Mouse (Mus musculus): ENCODE results near the gene Fam219b. TPM values are rescaled to one million over a fixed set of nuclear protein-coding genes. Genes with fewer than 3 reads are reported as not detected.

Fam219b gene
- total RNA-seq, 2 experiments from 2014 or later: 5.0 to 5.9 TPM

- intact Hi-C loops (cut with DNase I): no loop called here
- no peak for DNase-seq
These were observed 22.9 kb downstream of the Fam219b start for GRCm38 (mm10) chr9:57560263-57560662.

- intact Hi-C loops (cut with DNase I): no loop called here
- DNase-seq: peak; percentile 92 to 94
These were observed 23.8 kb downstream of the Fam219b start, which contains the start of gene Scamp2 for GRCm38 (mm10) chr9:57560861-57561710. Scamp2 (plus strand) TSS chr9:57560943.

- intact Hi-C loops (cut with DNase I): no loop called here
- DNase-seq: no peak
These were observed 24.4 kb downstream of the Fam219b start for GRCm38 (mm10) chr9:57561711-57562099.

- intact Hi-C loops (cut with DNase I): no loop called here
- DNase-seq: peak; percentile 62 to 77
These were observed 25.6 kb downstream of the Fam219b start for GRCm38 (mm10) chr9:57562896-57563372.

GRCm38 (mm10) chr9:57564609-57565008 lies 27.3 kb downstream of the Fam219b start:
- intact Hi-C loops (cut with DNase I): no loop called here
- no peak for DNase-seq

GRCm38 (mm10) chr9:57565741-57566221 lies 28.5 kb downstream of the Fam219b start:
- intact Hi-C loops (cut with DNase I): no loop called here
- peak; percentile 46 to 66 for DNase-seq

GRCm38 (mm10) chr9:57566846-57567245 lies 29.5 kb downstream of the Fam219b start:
- intact Hi-C loops (cut with DNase I): no loop called here
- DNase-seq: no peak

- intact Hi-C loops (cut with DNase I): no loop called here
- no peak for DNase-seq
These were observed 31.2 kb downstream of the Fam219b start for GRCm38 (mm10) chr9:57568500-57568899.

GRCm38 (mm10) chr9:57574397-57574796 lies 37.1 kb downstream of the Fam219b start:
- intact Hi-C loops (cut with DNase I): no loop called here
- no peak for DNase-seq

- no peak for DNase-seq
- intact Hi-C loops (cut with DNase I): no loop called here
These were observed 38.2 kb downstream of the Fam219b start for GRCm38 (mm10) chr9:57575577-57575976.

GRCm38 (mm10) chr9:57577144-57577849 lies 40.0 kb downstream of the Fam219b start:
- no peak for DNase-seq
- intact Hi-C loops (cut with DNase I): no loop called here

GRCm38 (mm10) chr9:57584991-57585390 lies 47.7 kb downstream of the Fam219b start:
- DNase-seq: no peak
- intact Hi-C loops (cut with DNase I): loop anchor here (5.0 kb wide), 1 partner anchor 33 kb away; the partner anchor contains the start of gene Mpi

- intact Hi-C loops (cut with DNase I): loop anchor here (5.0 kb wide), 2 partner anchors 37 to 63 kb away; partner anchors contain the start of genes Csk and Mpi
- DNase-seq: peak; percentile 82 to 83
These were observed 52.1 kb downstream of the Fam219b start, which contains the start of gene Ulk3 for GRCm38 (mm10) chr9:57589224-57590126. Ulk3 (plus strand) TSS chr9:57589452.

- intact Hi-C loops (cut with DNase I): loop anchor here (5.0 kb wide), 1 partner anchor 62 kb away; the partner anchor contains the start of gene Csk
These were observed 53.4 kb downstream of the Fam219b start for GRCm38 (mm10) chr9:57590726-57591125.

More at GRCm38 (mm10) chr9:57590726-57591125, 53.4 kb downstream of the Fam219b start:
- no peak for DNase-seq

Other genes starting within 250 kb of the Fam219b start
- gene Ppcdc, start 97.4 kb upstream of the Fam219b start, total RNA-seq (2021): 1 to 10 TPM; 9.0 to 9.3 TPM
- 1 to 10 TPM; 7.4 to 7.7 TPM for gene Scamp5, start 69.5 kb upstream of the Fam219b start, total RNA-seq (2021)
- 1 to 10 TPM; 1.5 to 1.8 TPM for gene Rpp25, start 33.5 kb upstream of the Fam219b start, total RNA-seq (2021)
- gene Cox5a, start 16.3 kb upstream of the Fam219b start, total RNA-seq (2021): 1,000 to 10,000 TPM; 2,287 to 2,318 TPM
- gene Mpi, start 15.2 kb downstream of the Fam219b start, total RNA-seq (2021): 100 to 1,000 TPM; 162 to 176 TPM
- gene Scamp2, start 23.4 kb downstream of the Fam219b start, total RNA-seq (2021): 10 to 100 TPM; 28.0 to 32.7 TPM
- 1 to 10 TPM; 8.9 to 9.1 TPM for gene Ulk3, start 51.9 kb downstream of the Fam219b start, total RNA-seq (2021)
- gene Cplx3, start 68.8 kb downstream of the Fam219b start, total RNA-seq (2021): not detected
- not detected for gene Lman1l, start 83.2 kb downstream of the Fam219b start, total RNA-seq (2021)
- gene Csk, start 116.1 kb downstream of the Fam219b start, total RNA-seq (2021): 10 to 100 TPM; 26.9 to 34.1 TPM
- gene Cyp1a2, start 146.2 kb downstream of the Fam219b start, total RNA-seq (2021): not detected
- gene Cyp1a1, start 150.4 kb downstream of the Fam219b start, total RNA-seq (2021): not detected
- gene Edc3, start 171.0 kb downstream of the Fam219b start, total RNA-seq (2021): 1 to 10 TPM; 6.6 to 7.4 TPM
- 10 to 100 TPM; 32.7 to 40.8 TPM for gene Clk3, start 228.3 kb downstream of the Fam219b start, total RNA-seq (2021)

All from heart, postnatal 14 days (tissue).